Mouse (Mus musculus) WW6 (cell line): Measurements from ENCODE around the gene Otulin.

ENCODE experiments used
- DNase-seq: peaks from one replicate; pipeline ENCODE4 v3.0.0-alpha.2; 2013; ENCODE audit warnings: low read depth, low spot score

The Otulin gene

DNA sequence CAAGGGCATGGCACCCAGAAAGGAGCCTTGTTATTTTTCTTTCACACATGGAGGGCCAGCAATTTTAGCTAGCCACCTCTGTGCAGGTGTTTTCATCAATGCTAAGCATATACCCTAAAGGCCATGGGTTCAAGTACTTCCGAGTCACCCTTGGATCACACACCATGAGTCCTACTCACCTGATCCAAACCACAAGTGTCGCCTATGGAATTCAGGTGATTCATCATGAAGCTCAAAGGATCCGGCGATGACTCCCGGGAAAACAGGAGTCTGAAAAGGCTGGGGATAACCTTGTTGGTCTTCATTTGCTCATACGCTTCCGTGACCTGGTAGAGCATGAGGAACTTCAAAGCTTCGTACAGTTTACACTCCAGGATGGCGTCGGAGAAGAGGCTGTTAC lies 27.4 kb upstream of the Otulin start:
- no peak for DNase-seq

DNA sequence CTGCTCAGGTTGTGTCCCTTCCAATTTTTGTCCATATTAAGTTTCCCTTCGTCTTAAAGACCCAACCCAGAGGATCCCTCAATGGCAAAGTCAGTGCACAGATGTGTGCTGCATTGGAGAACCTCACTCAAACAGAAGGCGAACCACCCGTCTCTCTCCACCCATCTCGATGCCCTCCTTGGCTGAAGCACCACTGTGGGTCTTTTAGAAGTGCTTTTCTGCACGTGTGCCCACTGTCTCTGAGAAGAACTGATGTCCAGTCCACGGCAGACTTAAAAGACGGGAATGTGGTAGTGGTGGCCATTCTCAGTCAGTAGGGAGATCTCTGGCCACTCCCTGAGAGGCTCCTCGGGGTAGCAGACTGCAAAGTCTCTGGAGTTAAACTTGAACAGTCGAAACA lies 26.1 kb upstream of the Otulin start:
- DNase-seq, result no peak

DNA sequence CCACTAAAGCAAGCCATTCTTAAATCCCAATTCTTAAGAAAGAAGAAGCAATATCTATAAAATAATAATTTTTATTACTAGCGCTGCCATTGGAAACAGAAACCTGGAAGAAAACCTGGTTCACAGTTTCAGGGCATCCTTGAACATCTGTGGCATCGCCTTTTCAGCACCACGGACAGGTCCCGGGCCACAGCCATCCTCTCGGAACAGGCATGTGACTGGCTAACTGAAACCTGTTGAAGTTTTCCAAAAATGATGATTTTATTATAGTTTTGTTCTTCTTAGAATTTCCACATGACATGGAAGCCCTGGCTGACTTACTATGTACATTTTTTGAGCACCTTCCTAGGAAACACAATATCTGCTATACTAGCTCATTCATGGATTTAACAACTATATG lies 24.5 kb upstream of the Otulin start:
- no peak for DNase-seq

DNA sequence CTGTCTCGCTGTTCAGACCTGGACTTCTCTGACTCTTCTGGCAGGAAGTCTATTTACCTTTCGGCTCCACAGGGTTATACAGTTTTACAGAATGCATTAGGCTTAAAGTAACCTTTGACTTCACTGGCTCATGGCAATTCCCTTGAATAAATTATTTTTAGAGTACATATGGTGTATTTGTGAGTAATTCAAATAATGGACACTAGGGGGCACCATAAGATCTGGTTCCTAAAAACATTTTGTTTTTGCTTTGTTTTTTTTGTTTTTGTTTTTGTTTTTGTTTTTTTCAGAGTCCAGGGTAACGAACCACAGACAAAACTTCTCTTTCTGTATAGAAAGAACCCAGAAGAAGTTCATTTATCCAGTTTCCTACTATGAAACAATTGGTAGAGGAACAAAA lies 17.2 kb upstream of the Otulin start:
- no peak for DNase-seq

DNA sequence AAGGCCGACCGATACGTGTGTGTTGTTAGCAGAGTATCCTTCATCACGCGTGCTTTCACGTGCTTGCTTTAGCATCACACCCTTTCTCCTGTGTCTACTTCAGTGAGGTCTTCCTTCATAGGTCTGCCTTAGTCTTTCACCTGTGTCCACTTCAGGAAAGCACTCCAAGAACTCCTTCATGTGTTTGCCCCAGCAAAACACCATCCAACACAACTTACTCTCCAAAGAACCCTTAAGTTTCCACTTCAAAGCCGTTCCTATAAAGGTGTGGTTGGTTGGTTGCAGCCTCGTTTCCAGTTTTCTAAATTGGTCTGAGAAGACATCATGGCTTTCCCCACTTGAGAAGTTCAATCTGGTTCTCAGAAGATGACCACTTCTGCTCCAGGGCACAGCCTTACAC lies 16.2 kb upstream of the Otulin start:
- DNase-seq, result no peak

DNA sequence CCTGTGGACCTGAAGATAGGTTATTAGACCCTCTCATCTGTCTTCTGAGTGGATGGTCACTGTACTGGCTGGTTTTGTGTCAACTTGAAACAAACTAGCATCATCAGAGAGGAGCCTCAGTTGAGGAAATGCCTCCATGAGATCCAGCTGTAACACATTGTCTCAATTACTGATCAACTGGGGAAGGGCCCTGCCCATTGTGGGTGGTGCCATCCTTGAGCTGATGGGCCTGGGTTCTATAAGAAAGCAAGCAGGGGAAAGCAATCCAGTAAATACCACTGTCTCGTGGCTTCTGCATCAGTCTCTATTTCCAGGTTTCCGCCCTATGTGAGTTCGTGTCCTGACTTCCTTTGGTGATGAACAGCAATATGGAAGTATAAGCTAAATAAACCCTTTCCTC lies 14.8 kb upstream of the Otulin start:
- DNase-seq, result no peak

DNA sequence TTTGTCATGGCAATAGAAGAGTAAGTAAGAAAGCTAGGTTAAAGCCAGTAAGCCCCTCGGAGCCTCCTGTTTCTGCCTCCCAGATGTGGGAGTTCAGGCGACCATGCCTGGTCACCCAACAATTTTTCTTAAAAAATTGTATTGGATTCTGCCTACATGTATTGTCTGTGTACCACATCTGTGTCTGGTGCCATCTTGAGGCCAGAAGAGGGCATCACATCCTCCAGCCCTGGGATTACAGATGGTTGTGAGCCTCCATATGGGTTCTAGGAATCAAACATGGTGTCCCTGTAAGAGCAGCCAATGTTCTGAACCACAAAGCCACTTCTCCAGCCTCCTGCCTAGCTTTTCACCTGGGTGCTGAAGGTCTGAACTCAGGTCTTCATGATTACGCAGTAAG lies 12.4 kb upstream of the Otulin start:
- DNase-seq, result no peak

DNA sequence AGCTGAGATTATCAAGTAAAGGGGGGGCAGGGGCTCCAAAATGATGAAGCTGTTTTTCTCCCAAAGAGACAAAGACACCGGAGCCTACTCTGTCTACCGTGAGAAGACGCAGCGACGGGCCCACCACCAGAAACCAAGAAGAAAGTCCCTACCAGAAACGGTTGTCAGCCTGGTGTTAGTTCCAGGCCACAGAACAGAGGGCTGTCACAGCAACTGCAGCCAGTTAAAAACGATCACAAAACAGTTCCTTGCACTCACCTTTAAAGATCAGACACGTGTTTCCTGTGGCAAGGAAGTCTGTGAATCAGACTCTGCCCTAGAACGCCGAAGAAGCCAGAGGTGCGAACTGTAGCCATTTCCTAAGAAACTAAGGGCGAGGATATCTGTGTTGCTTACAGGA lies 10.7 kb upstream of the Otulin start:
- DNase-seq, result no peak

DNA sequence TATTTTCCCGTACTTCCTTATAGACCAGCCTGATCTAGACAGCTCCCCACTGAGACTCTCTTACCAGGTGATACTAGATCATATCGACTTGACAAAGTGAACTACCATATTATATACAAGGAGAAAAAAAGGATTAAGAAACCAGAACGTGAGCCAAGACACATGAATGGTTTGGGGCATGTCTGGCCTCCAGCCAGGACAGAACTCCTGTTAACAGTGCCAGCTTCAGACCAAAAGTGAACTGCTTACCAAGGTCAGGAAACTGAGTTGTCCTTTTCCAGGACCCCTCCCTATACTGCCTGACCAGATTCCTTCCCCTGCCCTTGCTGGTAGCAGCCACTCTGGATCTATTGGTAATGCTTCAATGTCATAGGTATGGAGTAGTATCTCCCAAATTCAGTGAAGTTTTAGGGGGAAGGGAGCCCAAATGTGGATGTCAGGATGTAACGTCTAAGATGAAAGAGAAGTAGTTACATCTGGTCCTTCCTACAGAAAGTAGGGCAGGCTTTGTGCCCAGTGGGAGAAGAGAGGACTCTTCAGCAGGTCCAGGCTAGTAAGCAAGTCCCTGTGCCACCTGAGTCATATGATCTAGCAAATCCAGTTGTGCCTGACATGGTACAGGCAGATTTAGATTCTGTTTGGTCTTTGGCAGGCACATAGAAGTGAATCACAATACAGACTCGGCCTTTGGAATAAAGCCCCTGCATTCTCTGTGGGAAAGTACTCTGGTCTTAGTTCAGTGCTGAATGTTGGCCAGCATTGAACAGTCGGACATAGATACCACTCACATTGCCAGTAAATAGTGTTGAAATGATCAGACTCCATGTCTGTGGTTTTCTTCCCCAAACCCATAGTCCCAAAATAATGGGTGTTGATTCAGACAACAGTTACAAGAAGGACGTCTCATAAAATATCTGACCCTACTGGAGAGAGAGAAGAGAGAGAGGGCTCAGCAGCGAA lies 3.7 kb upstream of the Otulin start:
- no peak for DNase-seq

DNA sequence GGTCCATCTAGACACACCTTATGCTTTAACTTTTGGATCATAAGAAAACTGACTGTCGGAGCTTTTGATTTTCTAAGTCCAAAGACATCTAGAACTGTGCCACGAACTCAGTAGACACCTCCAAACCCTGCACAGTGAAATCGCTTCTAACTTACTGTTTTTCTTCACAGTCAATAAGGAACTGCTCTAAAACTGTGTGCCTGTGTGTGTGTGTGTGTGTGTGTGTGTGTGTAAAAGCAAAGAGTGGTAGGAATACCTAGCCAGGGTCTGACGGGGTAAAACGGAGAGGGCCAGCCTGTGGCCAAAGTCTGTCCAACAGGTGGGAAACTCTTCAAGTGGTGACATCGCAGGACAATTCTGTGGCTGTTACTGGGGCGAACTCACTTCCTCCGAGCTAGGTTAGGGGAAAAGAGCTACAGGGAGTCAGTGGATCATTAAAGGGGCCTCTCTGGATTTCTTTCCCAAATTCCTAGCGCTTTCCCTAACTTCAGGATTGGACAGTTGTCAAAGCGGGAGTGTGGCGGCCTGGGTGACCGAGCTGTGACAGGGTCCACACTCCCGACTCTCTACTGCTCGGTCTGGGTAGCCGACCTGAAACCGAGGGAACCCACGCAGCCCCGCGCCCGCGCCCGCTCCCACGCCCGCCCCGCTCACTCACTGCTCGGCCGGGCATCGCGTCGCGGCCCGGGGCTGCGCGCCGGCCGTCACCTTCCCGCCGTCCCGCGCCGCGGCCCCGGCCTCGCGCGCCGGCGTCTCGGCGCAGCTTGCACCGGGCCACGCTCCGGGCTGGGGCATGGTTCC lies 493 bp downstream of the Otulin start:
- no peak for DNase-seq

DNA sequence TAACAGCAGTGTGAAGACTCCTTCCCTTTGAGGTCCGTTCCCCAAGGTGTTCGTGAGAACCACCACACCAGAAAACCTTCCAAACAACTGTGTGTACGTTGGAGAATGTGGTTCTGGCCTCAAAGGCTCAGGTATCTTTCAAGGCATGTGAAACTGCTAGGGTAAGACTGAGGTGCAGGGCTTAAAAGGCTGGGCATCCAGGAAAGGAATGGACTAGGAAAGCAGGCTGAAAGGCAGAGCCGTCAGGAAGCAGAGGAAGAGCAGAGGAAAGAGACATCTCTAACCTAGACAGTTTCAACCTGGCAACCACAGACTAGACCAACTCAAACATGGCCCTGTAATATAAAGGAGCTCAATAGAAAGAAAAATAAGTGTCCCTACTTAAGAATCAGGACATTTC lies 1.4 kb downstream of the Otulin start:
- DNase-seq, result no peak

DNA sequence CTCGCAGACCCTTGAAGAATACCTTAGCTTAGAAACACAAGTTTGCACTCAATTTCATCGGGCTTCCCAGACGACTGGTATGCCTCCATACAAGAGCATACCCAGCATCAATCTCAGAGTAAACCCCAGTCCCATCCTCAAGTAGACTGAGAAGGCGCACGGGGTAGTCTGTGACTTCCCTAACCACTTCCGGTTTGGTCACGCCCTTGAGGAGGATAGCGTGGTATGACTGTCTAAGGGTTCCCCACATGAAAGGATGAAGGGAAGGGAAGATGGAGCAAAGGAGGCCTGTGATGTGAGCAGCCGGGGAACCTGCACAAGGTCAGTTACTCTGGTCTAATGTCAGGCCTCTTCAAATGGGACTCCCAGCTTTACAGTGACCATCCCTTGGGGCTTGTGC lies 2.7 kb downstream of the Otulin start:
- no peak for DNase-seq

DNA sequence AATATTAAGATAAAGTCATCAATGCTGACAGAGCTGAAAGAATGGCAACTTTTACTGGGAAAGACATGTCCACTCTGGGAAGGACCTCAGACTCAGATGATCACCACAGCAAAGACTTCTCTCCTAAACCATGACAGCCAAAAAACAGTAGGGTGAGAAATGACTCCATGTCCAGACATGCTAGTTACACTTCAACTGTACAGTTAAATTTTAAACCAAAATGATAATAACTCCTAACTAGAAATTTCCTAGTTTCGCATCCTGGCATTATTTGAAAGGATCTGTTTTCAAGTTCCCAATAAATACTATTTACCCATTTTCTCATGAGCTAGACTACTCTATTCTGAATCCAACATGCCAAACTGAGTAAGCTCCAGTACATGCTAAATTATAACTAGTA lies 4.2 kb downstream of the Otulin start:
- no peak for DNase-seq

DNA sequence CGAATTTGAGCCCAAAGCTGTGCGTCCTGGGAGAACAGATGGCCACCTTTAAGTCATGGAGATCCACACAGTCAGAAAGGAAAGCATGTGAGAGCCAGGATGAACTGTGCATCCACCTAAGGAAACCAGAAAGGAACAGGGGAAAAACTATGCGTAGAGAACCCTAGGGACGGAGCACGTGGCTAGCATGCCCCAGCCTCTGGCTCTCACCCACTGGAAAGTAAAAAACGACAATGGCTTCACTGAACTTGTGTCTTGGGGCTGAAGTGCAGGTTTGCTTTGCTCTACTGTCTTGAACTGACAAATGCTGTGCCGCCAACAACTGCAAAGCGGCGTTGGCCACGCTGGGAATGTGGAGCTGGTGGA lies 4.6 kb downstream of the Otulin start:
- DNase-seq, result no peak

DNA sequence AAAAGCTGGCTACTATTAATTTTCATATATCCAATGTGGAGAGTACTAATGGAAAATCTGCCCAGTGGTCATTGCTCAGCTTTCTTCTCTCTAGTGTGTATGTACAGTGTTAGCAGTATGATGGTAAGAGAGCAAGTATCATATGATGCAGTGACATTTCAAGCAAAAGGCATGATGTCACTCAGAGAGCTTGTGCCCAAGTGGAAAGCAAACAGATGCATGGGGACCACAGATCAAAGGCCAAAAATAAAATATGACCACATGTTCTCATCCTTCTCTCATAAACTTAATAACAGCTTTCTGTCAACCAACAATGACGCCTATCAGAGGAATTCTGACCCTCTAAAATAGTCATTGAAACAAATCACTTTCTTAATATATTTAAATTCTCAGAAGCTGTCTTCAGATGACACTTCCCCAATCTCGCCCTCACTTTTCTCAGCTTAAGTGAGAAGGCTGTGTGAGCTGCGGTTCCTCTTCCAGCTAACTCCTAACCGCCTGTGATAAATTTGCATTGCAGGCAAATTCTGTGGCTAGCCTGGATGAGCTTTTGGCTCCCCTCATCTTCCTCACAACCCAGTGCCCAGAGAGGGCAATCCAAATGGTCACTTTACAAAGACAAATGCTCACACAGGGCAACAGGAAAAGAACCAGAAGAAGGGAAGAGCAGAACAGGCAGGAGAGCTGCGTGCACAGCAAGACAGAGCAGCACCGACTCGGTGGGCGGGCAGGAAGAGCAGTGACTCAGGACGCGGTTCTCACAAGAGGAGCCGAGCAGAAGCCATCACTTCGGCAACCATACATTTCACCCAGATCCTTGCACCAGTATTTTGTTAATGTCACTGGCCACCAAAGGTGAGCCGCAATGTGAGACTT lies 5.2 kb downstream of the Otulin start:
- no peak for DNase-seq

DNA sequence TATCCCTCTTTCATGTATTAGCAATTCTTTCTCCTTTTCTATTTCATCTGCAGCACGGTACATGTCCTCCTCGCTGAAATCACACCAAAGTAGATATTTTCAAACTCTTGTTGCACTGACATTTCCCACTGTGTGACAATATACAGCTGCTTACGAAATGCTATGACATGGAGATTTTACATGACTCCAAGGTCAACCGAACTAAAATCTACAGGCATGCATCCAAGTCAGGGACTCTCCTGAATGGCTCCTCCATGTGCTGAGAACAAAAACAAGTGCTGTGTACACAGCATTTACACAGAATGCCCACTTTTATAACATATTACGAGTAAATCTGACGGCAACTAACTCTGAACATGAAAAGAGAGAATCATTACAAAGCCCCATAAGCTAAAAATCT lies 7.2 kb downstream of the Otulin start:
- no peak for DNase-seq

DNA sequence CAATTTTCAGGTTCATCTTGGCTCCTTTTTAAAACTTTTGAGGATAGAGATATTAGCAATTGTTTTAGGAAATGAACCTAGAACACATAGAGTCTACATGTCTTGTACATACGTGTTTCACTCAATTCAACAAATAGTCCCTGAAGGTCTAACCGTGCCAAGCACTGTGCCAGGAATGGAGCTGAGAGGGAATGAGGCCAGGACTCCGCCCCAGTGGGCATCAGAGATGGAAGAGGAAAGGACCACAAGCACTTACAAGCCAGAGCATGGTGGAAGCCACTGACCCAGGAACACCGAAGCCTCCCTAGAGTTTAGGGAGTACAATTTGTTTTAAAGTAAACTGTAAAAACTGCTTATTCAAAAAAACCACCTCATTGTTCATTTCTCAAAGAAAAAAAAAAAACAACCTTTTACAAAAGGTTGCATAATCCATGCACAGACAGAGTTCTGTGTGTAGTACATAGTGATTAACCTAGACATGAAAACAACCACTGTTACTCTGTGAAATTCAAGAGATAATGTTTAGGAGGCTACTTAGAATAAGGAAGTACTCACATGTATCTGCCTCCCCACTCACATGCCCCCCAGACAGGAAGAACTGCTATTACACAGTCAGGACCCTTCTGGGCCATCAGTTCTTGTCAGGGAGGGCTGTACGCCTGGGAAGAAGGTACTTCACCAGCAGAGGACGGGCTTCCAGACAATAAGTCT lies 9.9 kb downstream of the Otulin start:
- DNase-seq, result no peak

DNA sequence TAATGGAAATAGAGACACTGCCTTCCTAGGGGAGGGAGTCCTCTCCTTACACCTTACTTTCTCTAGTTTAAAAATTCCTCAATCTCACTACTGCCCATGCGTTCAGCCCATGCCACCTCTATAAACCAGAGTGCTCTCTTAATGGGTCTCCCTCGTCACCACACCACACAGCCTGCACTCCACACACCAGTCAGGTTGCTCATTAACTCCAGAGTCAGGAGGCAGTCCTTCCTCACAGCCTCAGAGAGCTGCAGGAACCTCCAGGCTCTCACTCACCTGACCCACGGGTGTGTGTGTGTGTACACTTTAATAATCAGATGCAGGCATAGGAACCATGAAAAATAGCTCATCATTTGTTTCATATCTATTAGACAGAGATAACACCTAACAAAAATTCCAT lies 10.8 kb downstream of the Otulin start:
- DNase-seq, result no peak

DNA sequence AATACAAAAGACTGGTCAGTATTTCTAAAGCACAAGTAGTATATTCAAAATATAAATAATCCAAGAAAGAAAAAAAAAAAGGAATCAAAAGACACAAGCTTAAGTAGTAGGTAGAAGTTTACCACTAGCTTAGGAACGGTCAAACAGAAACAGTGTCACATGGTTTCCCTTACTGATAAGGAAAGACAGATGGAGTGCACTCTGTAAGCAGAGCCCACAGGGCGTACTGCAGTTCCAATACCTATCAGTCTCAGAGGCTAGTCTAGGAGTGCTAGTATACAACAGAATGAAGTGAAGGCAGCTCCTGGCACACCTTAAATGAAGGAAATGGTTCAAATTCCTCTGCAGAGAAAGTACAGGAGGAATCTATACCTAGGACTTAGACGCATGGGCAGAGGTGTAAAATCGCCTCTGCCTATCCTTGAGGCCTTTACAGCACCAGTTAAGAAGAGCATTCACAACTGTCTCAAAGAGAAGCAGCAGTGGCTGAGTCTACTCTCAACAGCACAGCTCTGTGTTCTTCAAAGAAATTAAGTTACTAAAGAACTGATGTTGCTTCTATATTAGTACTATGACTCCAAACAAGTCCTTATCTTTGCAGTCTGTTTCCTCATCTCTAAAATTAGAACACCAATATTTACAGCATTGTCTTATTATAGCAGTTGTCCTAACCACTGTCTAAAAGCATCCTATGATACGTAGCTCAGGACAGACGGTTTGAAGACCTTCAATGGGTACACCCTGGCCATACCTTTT lies 11.5 kb downstream of the Otulin start:
- no peak for DNase-seq

DNA sequence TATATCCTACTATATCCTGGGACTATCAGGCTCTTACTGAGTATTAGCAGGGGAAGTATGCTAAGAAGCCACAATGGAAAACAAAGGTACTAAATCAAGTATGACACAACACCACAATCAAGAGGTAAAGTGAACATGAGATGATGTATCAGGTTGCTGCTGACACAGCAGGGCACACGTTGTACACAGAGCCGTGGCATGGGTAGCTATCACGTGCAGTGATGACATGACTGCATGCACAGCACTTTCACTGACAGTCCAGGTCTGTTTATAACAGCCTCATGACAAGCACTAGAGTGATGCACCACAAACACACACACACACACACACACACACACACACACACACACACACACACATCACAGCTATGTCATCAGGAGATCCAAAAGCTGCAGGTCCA lies 13.3 kb downstream of the Otulin start:
- DNase-seq, result no peak

DNA sequence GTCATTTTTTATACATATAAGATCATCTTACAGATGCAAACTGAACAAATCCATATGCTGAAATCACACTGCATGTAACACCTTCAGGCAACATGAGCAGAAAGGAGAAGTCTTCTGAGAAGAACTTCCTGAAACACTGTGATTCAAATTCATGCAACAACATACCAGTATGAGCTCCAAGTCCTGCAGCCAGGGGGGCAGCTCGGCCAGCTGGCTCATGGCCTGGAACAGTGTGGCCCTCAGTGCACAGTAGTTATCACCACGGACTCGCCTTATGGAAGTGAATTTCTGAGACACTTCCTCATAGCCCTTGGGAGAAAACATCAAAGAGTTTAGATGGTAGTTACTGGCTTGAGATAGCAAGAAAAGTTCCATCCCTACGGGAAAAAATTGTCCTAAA lies 14.3 kb downstream of the Otulin start:
- DNase-seq, result no peak
